Mouse (Mus musculus) megakaryocyte, adult 5-6 weeks (primary cell): Measurements from ENCODE around the gene Pex10. TPM values are rescaled to one million over a fixed set of nuclear protein-coding genes. Genes with fewer than 3 reads are reported as not detected.

Source experiments
- ATAC-seq: 2 replicates; pipeline ENCODE4 v1.8.0; 2016; ENCODE audit warnings: mild to moderate bottlenecking, inconsistent platforms; ENCODE audit not compliant: poor library complexity, severe bottlenecking
- total RNA-seq, 2 experiments: library from RNA; stranded (forward) in 1 of 2; stranded (reverse) in 1 of 2; fragments of 153-499, 151-499 nt in 1 of 2; fragments of 221-1000, 200-1000 nt in 1 of 2; gene quantifications; 2 replicates each; pipeline versions ENCODE4 v1.2.3 to v1.2.4; 2015 to 2017

The Pex10 gene
- total RNA-seq (2015) = 3.7 and 4.3 TPM in 2 replicates
- 3.3 and 5.7 TPM in 2 replicates for total RNA-seq (2017)

- peak; percentile 91 for ATAC-seq
These were observed at the start of gene Pex10 for GRCm38 (mm10) chr4:155066834-155067522. Gene Pex10 (plus strand): TSS chr4:155067016.

DNA sequence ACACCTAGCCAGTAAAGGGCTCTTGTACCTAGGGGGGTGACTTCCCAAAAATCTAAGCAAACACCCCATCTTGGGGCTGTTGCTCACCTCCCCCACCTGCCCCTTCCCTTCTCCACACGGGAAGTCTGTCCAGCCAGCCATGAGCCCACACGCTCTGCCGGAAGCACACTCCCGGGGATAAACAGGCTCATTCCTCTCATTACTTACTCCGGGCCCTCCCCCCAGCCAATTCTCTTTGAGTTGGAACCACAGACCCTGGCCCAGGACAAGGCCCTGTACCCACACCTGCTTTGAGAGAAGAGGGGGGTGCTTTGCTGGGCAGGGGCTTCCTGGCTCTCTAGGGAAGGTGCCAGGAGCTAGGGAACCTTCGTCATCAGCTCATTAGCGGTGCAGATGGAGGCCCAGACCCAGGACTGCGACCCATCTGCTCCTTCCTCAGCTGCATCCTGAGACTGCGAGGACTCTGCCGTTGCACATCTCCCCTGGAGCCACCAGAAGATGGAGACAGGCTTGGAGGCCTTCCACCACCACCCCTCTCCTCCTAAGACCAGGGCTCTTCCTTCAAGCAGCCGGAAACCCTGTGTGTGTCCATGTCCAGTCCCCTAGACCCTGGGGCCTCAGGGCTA lies 49.5 kb upstream of the Pex10 start:
- ATAC-seq = no peak

DNA sequence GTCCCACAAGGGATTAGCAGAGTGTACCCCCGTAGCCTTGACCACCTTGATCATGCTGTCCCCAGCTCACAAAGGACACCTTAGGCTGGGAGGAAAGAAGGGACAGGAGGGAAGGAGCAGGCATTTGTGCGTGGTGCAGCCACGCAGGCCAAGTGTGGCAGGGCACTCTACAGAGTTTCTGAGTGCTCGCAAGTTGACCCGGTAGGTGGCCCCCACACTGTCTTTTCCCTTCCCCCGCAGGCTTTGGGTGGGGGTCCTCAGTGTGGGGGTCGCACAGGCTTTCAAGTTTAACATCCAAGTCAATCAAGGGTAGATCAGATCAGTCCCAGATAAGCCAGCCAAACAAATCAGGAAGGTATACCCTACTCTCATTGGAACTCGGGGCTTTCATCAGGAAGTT lies 48.8 kb upstream of the Pex10 start:
- no peak for ATAC-seq

GRCm38 (mm10) chr4:155018601-155019335 lies 48.0 kb upstream of the Pex10 start:
- no peak for ATAC-seq

GRCm38 (mm10) chr4:155019336-155019847 lies 47.4 kb upstream of the Pex10 start:
- no peak for ATAC-seq

DNA sequence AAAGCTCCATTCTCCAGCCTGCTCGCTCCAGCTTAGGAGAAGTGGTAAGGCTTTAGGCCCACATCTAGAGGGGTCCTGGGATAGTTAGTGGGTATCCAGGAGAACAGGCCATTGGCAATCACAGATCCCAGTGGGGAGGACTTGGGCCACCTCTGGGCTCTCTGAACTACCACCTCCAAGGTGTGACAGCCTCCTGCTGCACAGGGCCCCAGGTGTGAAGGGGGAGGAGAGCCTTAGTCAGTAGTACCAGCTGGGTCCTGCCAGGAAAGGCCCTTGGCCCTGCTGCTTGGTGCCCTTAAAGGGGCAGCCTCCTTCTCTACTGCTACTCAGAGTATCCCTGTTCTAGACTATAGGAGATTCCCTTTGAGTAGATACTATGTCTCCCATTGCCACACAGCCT lies 46.7 kb upstream of the Pex10 start:
- no peak for ATAC-seq

- no peak for ATAC-seq
These were observed 46.0 kb upstream of the Pex10 start for GRCm38 (mm10) chr4:155020813-155021212.

DNA sequence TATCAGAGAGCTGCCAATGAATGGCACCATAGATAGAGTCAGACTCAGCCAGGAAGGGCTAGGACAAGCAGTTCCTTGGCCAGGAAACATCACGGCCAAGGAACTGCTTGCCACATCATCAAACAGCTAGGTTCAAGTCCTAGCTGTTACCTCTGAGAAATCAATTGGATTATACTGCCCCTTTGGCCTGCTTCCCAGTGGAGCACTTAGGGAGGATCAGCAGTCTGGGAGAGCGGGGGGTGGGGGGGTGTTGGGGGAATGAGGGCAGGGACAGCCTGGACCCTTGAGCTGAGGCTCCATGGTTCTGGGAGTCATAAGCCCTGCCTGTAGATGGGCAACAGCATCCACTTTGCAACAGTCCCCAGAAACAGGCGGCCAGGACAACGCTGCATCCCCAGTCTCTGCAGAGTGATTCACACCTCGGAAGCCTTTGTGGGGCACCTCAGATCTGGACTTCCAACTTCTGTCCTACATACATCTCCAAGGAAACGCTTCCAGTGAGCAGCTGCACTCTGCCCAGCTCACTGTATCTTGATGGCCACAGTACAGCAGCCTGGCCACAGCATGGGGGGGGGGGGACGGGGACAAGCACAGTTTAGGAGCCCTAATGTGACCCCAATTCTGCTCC lies 44.5 kb upstream of the Pex10 start:
- no peak for ATAC-seq

DNA sequence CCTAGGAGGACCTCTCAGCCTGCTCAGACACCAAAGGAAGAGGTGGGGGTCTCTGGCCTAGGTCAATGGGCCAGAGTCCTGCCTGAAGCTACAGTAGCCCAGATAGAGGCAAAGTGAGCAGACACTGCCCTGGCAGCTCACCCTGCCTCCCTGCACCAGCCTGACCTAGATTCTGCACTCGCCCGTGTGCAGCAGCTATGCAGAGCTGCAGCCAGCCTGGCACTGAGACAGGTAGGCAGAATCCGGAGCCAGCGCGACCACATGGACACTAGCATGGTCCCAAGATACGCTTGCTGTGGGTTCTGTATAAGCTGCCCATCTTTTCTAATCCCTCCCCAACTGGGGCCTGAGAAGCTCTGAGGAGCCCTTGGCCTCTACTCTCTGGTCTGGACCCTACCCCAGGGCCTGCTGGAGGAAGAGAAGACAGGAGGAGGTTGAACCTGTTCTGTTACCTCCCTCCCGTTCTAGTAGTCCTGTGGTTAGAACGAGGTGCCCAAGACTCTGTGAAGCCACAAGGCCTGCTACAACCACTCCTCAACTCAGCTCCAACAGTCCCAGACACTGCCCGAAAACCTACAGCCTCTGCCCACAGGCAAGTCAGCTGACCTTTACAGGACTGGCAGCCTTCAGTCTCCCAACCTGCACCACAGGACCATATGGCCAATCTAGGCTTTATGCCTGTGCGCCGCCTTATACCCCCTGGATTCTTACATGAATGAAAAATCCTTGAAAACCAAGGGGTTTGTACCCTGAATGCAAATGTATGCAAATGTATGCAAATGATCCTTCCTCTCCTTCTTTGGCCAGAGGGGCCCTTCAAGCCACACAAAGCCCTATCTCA lies 42.4 kb upstream of the Pex10 start:
- ATAC-seq = no peak

DNA sequence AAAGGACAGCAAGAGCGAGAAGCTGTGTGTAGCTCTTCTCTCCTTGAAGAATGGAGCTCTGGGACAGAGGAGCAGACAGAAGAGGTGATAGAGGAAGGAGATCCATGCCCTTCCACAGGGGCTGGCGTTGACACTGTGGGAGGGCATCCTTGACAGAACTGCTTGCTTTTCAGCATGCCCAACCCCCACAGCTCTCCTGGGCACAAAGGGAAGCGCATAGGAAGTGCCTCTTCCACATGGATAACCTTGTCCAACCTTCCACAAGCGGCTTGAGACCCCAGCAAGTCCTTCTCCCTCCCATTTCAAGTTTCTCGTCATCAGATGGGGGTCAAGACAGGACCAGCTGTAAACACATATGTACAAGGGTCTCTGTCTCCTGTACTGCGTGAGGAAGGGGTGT lies 33.7 kb upstream of the Pex10 start:
- no peak for ATAC-seq

GRCm38 (mm10) chr4:155034202-155034601 lies 32.6 kb upstream of the Pex10 start:
- ATAC-seq = no peak

DNA sequence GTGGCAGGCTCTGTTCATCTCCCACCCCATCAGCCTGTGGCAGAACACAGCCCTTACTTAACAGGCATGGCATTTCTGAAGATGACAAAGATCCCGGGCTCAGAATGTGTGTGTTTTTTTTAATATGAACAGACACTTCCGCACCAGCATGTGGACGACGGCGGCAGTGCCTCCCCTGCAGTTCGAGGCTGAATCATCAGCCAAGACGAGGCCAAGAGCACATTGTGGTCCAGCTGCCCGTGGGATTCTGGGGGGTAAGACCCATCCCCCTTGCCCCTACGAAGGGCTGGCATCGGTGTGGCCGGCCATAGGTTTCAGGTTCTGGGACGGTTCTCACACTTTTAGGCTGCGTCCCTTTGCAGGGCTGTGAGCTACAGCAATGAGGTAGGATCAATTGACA lies 32.0 kb upstream of the Pex10 start:
- ATAC-seq = no peak

- ATAC-seq = no peak
These were observed 26.6 kb upstream of the Pex10 start for GRCm38 (mm10) chr4:155040197-155040596.

DNA sequence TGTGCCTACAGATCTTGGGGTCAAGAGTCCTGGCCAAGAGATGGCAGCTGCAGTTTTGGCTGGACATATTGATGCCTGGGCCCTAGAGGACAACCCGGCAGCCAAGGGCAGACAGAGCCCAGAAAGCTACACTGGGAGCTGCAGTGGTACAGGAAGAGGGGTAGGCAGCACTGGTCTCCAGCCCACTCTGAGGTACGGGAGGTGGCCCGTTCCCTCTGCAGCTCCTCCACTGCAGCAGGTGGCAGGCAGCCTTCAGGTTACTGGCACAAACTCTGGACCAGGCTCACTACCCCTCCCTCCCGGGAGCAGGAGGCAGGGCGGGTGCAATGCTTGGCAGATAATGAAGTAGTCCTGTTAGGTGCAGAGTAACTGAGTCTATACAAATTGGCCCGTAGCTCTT lies 26.1 kb upstream of the Pex10 start:
- ATAC-seq = no peak

DNA sequence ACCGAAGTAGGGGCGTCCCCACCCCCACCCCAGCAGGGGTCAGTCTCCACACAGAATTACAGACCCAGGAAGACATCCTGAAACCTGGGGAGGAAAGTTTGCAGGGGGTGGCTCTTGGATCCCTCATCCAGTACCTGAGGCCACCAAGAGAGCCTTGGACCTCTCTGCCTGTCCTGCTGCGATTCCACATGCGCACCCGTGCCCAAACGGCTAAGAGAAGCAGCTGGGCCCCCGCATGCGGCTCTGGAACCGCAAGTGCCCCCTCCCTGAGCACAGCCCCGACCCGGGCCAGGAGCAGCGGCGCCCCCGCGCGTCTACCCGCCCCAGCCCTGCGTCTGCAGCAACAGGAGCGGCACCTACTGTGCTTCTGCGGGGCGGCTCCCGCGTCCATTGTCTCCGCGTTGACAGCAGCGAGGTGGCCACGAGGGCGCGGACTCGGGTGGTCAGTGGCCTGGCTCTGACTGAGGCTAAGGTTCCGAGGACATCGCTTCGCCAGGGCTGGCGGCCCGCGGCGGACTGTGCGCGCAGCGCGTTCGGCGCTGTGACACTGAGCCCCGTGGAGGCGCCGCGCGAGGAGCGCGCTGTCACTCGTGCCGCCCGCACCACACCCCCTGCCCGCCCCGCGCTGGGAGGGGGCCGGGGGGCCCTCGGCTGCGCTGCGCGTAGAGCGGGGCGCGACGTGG lies 24.1 kb upstream of the Pex10 start:
- ATAC-seq = no peak

GRCm38 (mm10) chr4:155043289-155043625 lies 23.6 kb upstream of the Pex10 start:
- no peak for ATAC-seq

- ATAC-seq = no peak
These were observed 20.2 kb upstream of the Pex10 start for GRCm38 (mm10) chr4:155046636-155047035.

- ATAC-seq = no peak
These were observed 16.7 kb upstream of the Pex10 start for GRCm38 (mm10) chr4:155050116-155050515.

GRCm38 (mm10) chr4:155056724-155057123 lies 10.1 kb upstream of the Pex10 start, which contains the start of gene Plch2:
Gene Plch2 (minus strand): TSS chr4:155056784.
- no peak for ATAC-seq

DNA sequence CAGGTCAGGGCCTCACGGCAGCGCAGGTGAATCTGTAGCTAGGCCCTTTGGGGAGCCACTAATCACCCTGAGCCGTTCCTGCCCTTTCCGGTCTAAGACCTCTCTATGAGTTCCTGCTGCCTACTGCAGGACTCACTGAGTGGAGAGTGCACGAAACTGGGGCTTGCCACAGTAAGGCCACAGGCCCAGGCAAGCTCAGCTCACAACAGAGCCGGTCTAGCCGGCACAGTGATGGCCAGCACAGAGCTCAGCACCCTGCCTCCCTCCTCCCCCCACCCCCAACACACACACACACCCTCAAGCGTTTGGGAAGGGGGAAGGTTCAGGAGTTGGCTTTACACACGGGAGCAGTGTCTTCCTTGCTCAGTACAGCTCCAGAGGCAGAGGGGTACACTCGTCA lies 8.5 kb upstream of the Pex10 start:
- no peak for ATAC-seq
